Mouse (Mus musculus): ENCODE results near the gene Lgi4. TPM values are rescaled to one million over a fixed set of nuclear protein-coding genes. Genes with fewer than 3 reads are reported as not detected.

Gene Lgi4
- polyA plus RNA-seq, 1 experiment from 2014 or later = 0.20 TPM

DNA sequence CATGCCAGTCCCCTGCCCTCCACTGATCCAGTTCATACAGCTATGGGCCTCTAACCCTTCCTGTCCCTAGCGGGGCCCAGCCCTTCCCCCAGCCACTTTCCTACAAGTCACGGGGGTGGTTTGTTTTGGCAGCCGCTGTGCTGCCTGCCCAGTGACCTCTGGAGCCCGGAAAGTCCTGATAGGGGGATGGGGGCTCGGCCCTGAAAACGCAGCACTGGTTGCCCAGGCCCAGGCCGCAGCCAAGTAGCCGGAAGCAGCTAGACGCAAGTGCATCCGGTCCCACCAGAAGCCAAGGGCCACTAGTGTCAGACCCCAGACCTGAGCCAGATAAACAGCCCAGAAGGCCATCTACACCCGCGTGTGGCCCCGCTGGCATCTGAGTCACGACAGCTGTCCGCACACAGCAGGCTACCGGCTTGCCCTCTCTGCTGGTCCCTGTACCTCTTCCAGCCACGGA, 56.5 kb downstream of the Lgi4 start:
- H3K27ac ChIP-seq (ENCODE audit: low read length) = peak overlapping the region; percentile 22; the same call in 1 of the 2 replicates
- 0 out of 2 replicates have a peak overlapping the region, but pooled peaks have one; percentile 8 for H3K9ac ChIP-seq (replicated peaks; ENCODE audit: low read depth)
- TF ChIP-seq EP300 (IDR thresholded peaks at IDR 0.05) (no peak), CTCF (IDR thresholded peaks at IDR 0.05) (no peak)
- no peaks in the 10 kb centered on the region for H3K9me3 ChIP-seq (ENCODE audit: low read length)
- H3K4me2 ChIP-seq (replicated peaks; ENCODE audit: low read depth, low read length) = peak overlapping the region; percentile 45; the same call in 1 of the 2 replicates
- DNase-seq (ENCODE audit: low spot score) (peak; percentile 58), ATAC-seq (peak; percentile 79)
- H3K27me3 ChIP-seq (replicated peaks; ENCODE audit: insufficient read depth, low read length) = no peaks in the 10 kb centered on the region
- H3K4me3 ChIP-seq (ENCODE audit: low read depth, low read length) = no peak overlapping the region
- H3K36me3 ChIP-seq (ENCODE audit: insufficient read depth, low read length) = no peaks in the 10 kb centered on the region
- 14% methylated on average over 16 of the region's 17 CpGs for WGBS
- peaks cover 5% of the 10 kb centered on the region for H3K4me1 ChIP-seq (ENCODE audit: insufficient read depth, low read depth, low read length)

DNA sequence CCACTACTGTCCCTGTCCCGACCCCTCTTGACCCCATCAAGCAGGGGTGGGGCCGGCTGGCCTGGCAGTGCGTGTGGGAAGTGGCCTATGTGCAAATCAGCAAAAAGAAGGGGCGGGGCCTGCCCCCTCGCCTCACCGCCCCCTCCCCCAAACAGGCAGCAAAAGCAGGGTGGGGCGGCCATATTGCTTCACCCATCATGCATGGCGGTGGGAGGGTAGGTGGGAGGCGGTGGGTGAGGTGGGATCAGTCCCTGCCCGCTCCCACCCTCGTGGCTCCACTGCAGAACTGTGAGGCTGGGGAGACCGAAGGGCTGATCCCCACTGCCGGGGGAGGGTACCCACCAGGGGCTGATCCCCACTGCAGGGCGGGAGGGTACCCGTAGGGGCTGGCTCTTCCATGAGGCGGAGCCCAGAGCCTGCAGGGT, 57.6 kb downstream of the Lgi4 start:
- TF ChIP-seq EP300 (IDR thresholded peaks at IDR 0.05) (no peak), CTCF (IDR thresholded peaks at IDR 0.05) (no peak)
- no peaks in the 10 kb centered on the region for H3K9me3 ChIP-seq (ENCODE audit: low read length)
- no peak overlapping the region for H3K4me3 ChIP-seq (ENCODE audit: low read depth, low read length)
- H3K27ac ChIP-seq (ENCODE audit: low read length) = no peak overlapping the region
- DNase-seq (ENCODE audit: low spot score) (no peak), ATAC-seq (no peak)
- no peak overlapping the region for H3K9ac ChIP-seq (replicated peaks; ENCODE audit: low read depth)
- H3K36me3 ChIP-seq (ENCODE audit: insufficient read depth, low read length) = no peaks in the 10 kb centered on the region
- no peak overlapping the region for H3K4me2 ChIP-seq (replicated peaks; ENCODE audit: low read depth, low read length)
- WGBS = 54% methylated on average over 14 of the region's 16 CpGs
- no peaks in the 10 kb centered on the region for H3K27me3 ChIP-seq (replicated peaks; ENCODE audit: insufficient read depth, low read length)
- H3K4me1 ChIP-seq (ENCODE audit: insufficient read depth, low read depth, low read length) = peaks cover 5% of the 10 kb centered on the region

- H3K9ac ChIP-seq (replicated peaks; ENCODE audit: low read depth) = no peak overlapping the region
- peaks cover 5% of the 10 kb centered on the region for H3K4me1 ChIP-seq (ENCODE audit: insufficient read depth, low read depth, low read length)
- H3K36me3 ChIP-seq (ENCODE audit: insufficient read depth, low read length) = no peaks in the 10 kb centered on the region
- no peak for ATAC-seq
- DNase-seq (ENCODE audit: low spot score) = no peak
- no peak overlapping the region for H3K4me3 ChIP-seq (ENCODE audit: low read depth, low read length)
- 88% methylated on average over 11 of the region's 11 CpGs for WGBS
- H3K27ac ChIP-seq (ENCODE audit: low read length) = no peak overlapping the region
- no peaks in the 10 kb centered on the region for H3K9me3 ChIP-seq (ENCODE audit: low read length)
- no peak overlapping the region for H3K4me2 ChIP-seq (replicated peaks; ENCODE audit: low read depth, low read length)
- no peak for TF ChIP-seq CTCF (IDR thresholded peaks at IDR 0.05)
- no peak for TF ChIP-seq EP300 (IDR thresholded peaks at IDR 0.05)
- no peaks in the 10 kb centered on the region for H3K27me3 ChIP-seq (replicated peaks; ENCODE audit: insufficient read depth, low read length)
Measured at GRCm38 (mm10) chr7:31117465-31117864, 58.3 kb downstream of the Lgi4 start.

DNA sequence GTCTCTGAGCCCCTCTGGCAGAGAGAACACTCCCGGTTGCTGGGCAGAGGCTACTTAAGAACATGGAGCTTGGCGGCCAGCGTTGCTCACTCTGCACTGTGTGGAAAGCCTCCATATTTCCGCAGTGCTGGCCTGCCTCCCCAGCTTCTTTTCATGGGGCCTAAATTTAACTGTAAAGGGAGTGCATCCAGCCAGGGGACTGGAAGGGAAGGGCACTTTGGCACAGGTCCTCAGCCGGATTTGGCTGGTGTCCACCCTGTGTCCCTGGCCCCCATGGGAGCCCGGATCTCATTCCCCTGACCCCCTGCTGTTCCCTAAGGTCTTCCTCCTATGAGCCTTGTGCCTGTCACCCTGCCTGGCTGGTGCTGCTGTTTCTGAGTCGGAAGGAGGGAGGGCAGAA, 59.3 kb downstream of the Lgi4 start:
- H3K27ac ChIP-seq (ENCODE audit: low read length) = no peak overlapping the region
- peaks cover 5% of the 10 kb centered on the region for H3K4me1 ChIP-seq (ENCODE audit: insufficient read depth, low read depth, low read length)
- 68% methylated on average over 7 of the region's 7 CpGs for WGBS
- no peak overlapping the region for H3K4me2 ChIP-seq (replicated peaks; ENCODE audit: low read depth, low read length)
- H3K4me3 ChIP-seq (ENCODE audit: low read depth, low read length) = no peak overlapping the region
- no peak overlapping the region for H3K9ac ChIP-seq (replicated peaks; ENCODE audit: low read depth)
- TF ChIP-seq EP300 (IDR thresholded peaks at IDR 0.05) (no peak), CTCF (IDR thresholded peaks at IDR 0.05) (no peak)
- no peaks in the 10 kb centered on the region for H3K9me3 ChIP-seq (ENCODE audit: low read length)
- H3K36me3 ChIP-seq (ENCODE audit: insufficient read depth, low read length) = no peaks in the 10 kb centered on the region
- ATAC-seq = no peak
- no peaks in the 10 kb centered on the region for H3K27me3 ChIP-seq (replicated peaks; ENCODE audit: insufficient read depth, low read length)
- no peak for DNase-seq (ENCODE audit: low spot score)

- 84% methylated on average over 5 of the region's 5 CpGs for WGBS
- Histone ChIP-seq H3K9me3 (ENCODE audit: low read length) (no peaks in the 10 kb centered on the region), H3K27ac (ENCODE audit: low read length) (no peak overlapping the region), H3K27me3 (replicated peaks; ENCODE audit: insufficient read depth, low read length) (no peaks in the 10 kb centered on the region), H3K4me3 (ENCODE audit: low read depth, low read length) (no peak overlapping the region), H3K4me1 (ENCODE audit: insufficient read depth, low read depth, low read length) (peaks cover 5% of the 10 kb centered on the region), H3K36me3 (ENCODE audit: insufficient read depth, low read length) (no peaks in the 10 kb centered on the region), H3K9ac (replicated peaks; ENCODE audit: low read depth) (no peak overlapping the region), H3K4me2 (replicated peaks; ENCODE audit: low read depth, low read length) (no peak overlapping the region)
- no peak for TF ChIP-seq CTCF (IDR thresholded peaks at IDR 0.05)
- no peak for TF ChIP-seq EP300 (IDR thresholded peaks at IDR 0.05)
- ATAC-seq (no peak), DNase-seq (ENCODE audit: low spot score) (no peak)
Measured at GRCm38 (mm10) chr7:31119556-31119955, 60.4 kb downstream of the Lgi4 start.

Small RNA genes lying within 50 kb of the gene (microRNA-seq; reads per million reads assigned to microRNA genes)
- not detected for gene Mir7050

Other genes starting within 250 kb of the Lgi4 start
- 1.1 and 1.4 TPM in 2 replicates for gene Ffar2, start 235.6 kb upstream of the Lgi4 start, polyA plus RNA-seq (2015; fragmentation: Nextera tagmentation; extraction: Ambion mirVana)
- not detected in 2 replicates for gene Ffar3, start 203.2 kb upstream of the Lgi4 start, polyA plus RNA-seq (2015; fragmentation: Nextera tagmentation; extraction: Ambion mirVana)
- gene Ffar1, start 197.8 kb upstream of the Lgi4 start, polyA plus RNA-seq (2015; fragmentation: Nextera tagmentation; extraction: Ambion mirVana) = not detected in 2 replicates
- gene Cd22, start 179.0 kb upstream of the Lgi4 start, polyA plus RNA-seq (2015; fragmentation: Nextera tagmentation; extraction: Ambion mirVana) = 0.35 and 0.79 TPM in 2 replicates
- gene Mag, start 144.5 kb upstream of the Lgi4 start, polyA plus RNA-seq (2015; fragmentation: Nextera tagmentation; extraction: Ambion mirVana) = 1.2 and 1.8 TPM in 2 replicates
- not detected in 2 replicates for gene Hamp2, start 134.7 kb upstream of the Lgi4 start, polyA plus RNA-seq (2015; fragmentation: Nextera tagmentation; extraction: Ambion mirVana)
- gene Hamp, start 115.3 kb upstream of the Lgi4 start, polyA plus RNA-seq (2015; fragmentation: Nextera tagmentation; extraction: Ambion mirVana) = not detected in 2 replicates
- 19.6 and 21.1 TPM in 2 replicates for gene Usf2, start 102.5 kb upstream of the Lgi4 start, polyA plus RNA-seq (2015; fragmentation: Nextera tagmentation; extraction: Ambion mirVana)
- 53.8 and 57.9 TPM in 2 replicates for gene Lsr, start 85.9 kb upstream of the Lgi4 start, polyA plus RNA-seq (2015; fragmentation: Nextera tagmentation; extraction: Ambion mirVana)
- gene Fam187b, start 85.6 kb upstream of the Lgi4 start, polyA plus RNA-seq (2015; fragmentation: Nextera tagmentation; extraction: Ambion mirVana) = 9.5 and 12.3 TPM in 2 replicates
- 168 and 206 TPM in 2 replicates for gene Fxyd5, start 16.9 kb upstream of the Lgi4 start, polyA plus RNA-seq (2015; fragmentation: Nextera tagmentation; extraction: Ambion mirVana)
- 1.2 and 1.8 TPM in 2 replicates for gene Fxyd7, start 7.9 kb upstream of the Lgi4 start, polyA plus RNA-seq (2015; fragmentation: Nextera tagmentation; extraction: Ambion mirVana)
- gene Fxyd1, start 2.1 kb upstream of the Lgi4 start, polyA plus RNA-seq (2015; fragmentation: Nextera tagmentation; extraction: Ambion mirVana) = 175 and 211 TPM in 2 replicates
- 76.1 and 78.1 TPM in 2 replicates for gene Fxyd3, start 17.4 kb downstream of the Lgi4 start, polyA plus RNA-seq (2015; fragmentation: Nextera tagmentation; extraction: Ambion mirVana)
- 19.5 and 20.5 TPM in 2 replicates for gene Hpn, start 55.9 kb downstream of the Lgi4 start, polyA plus RNA-seq (2015; fragmentation: Nextera tagmentation; extraction: Ambion mirVana)
- gene Scn1b, start 67.7 kb downstream of the Lgi4 start, polyA plus RNA-seq (2015; fragmentation: Nextera tagmentation; extraction: Ambion mirVana) = 4.5 and 4.9 TPM in 2 replicates
- gene Gramd1a, start 96.6 kb downstream of the Lgi4 start, polyA plus RNA-seq (2015; fragmentation: Nextera tagmentation; extraction: Ambion mirVana) = 31.7 and 33.8 TPM in 2 replicates
- gene Scgb2b2, start 231.2 kb downstream of the Lgi4 start, polyA plus RNA-seq (2015; fragmentation: Nextera tagmentation; extraction: Ambion mirVana) = not detected in 2 replicates
- not detected in 2 replicates for gene Scgb1b2, start 232.5 kb downstream of the Lgi4 start, polyA plus RNA-seq (2015; fragmentation: Nextera tagmentation; extraction: Ambion mirVana)